In the genomic region with DNA sequence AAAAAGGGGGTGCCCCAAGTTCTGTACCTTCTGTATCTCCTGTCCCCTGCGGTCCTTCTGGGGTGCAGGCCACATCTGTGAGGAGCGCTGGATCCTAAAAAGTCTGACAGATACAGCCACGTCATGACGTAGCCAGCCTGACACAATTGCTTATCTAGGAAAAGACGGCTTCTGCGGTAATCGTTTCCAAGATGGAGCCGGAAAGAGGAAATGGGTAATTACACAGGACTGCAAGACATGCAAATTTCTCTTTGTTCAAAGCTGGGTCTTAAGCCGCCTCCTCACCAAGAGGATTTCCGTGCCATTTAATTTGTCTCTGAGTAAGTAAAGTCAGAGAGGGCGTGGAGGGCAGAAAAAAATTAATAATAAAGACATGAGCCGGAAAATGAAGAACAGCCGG, we compare ENCODE assay signal across 12 mouse cellular contexts. TPM values are rescaled to one million over a fixed set of nuclear protein-coding genes. Genes with fewer than 3 reads are reported as not detected.
DNase-seq lines count a peak whose midpoint lies in the region; ATAC-seq and TF ChIP-seq lines count a peak whose summit lies in the region.
"Had no signal": no experiment of that assay in that cellular context is flagged by ENCODE, and none has a peak within 500 bp of the region (broad histone marks: within the 10 kb centered on the region; RNA-seq: fewer than 3 reads in every experiment).

No protein-coding gene starts in this region.

- no peak overlapping the region for H3K4me3 ChIP-seq in embryonic facial prominence, embryonic 14.5 days (ENCODE audit: low read depth, low read length)
- no peak overlapping the region for H3K4me3 ChIP-seq in embryonic facial prominence, embryonic 10.5 days
- H3K4me3 ChIP-seq in hindbrain, embryonic 12.5 days, result no peak overlapping the region
- H3K4me3 ChIP-seq: embryonic facial prominence, embryonic 15.5 days; midbrain, embryonic 10.5 days had no signal

- H3K9me3 ChIP-seq in embryonic facial prominence, embryonic 14.5 days (ENCODE audit: control insufficient read depth, low read length), result 0 out of 2 replicates have a peak, but pooled peaks cover 3% of the 10 kb centered on the region
- H3K9me3 ChIP-seq in embryonic facial prominence, embryonic 10.5 days, result no peaks in the 10 kb centered on the region
- H3K9me3 ChIP-seq in hindbrain, embryonic 12.5 days (replicated peaks), result no peaks in the 10 kb centered on the region
- H3K9me3 ChIP-seq: embryonic facial prominence, embryonic 15.5 days; midbrain, embryonic 10.5 days had no signal

- no peak for TF ChIP-seq POLR2A in brain, embryonic 14.5 days (IDR thresholded peaks at IDR 0.05; ENCODE audit: borderline replicate concordance, extremely low read depth, insufficient read depth, insufficient read length, poor library complexity, severe bottlenecking)

- H3K4me2 ChIP-seq in embryonic facial prominence, embryonic 14.5 days (ENCODE audit: low read depth, low read length), result no peak overlapping the region
- H3K4me2 ChIP-seq in hindbrain, embryonic 12.5 days (replicated peaks), result no peak overlapping the region
- H3K4me2 ChIP-seq: embryonic facial prominence, embryonic 15.5 days had no signal

- no peaks in the 10 kb centered on the region for H3K27me3 ChIP-seq in embryonic facial prominence, embryonic 14.5 days (replicated peaks; ENCODE audit: control insufficient read depth, insufficient read depth, low read length)
- no peaks in the 10 kb centered on the region for H3K27me3 ChIP-seq in embryonic facial prominence, embryonic 10.5 days (replicated peaks; ENCODE audit: low read depth, poor library complexity, severe bottlenecking)
- no peaks in the 10 kb centered on the region for H3K27me3 ChIP-seq in hindbrain, embryonic 12.5 days
- H3K27me3 ChIP-seq: embryonic facial prominence, embryonic 15.5 days had no signal

- no peaks in the 10 kb centered on the region for H3K36me3 ChIP-seq in embryonic facial prominence, embryonic 14.5 days (ENCODE audit: control insufficient read depth, insufficient read depth, low read length)
- H3K36me3 ChIP-seq in embryonic facial prominence, embryonic 10.5 days (replicated peaks), result no peaks in the 10 kb centered on the region
- H3K36me3 ChIP-seq in hindbrain, embryonic 12.5 days, result no peaks in the 10 kb centered on the region
- H3K36me3 ChIP-seq: embryonic facial prominence, embryonic 15.5 days; midbrain, embryonic 10.5 days had no signal

- H3K4me1 ChIP-seq in embryonic facial prominence, embryonic 14.5 days (ENCODE audit: control insufficient read depth, insufficient read depth, low read length), result no peaks in the 10 kb centered on the region
- 0 out of 2 replicates have a peak, but pooled peaks cover 4% of the 10 kb centered on the region for H3K4me1 ChIP-seq in embryonic facial prominence, embryonic 10.5 days
- no peaks in the 10 kb centered on the region for H3K4me1 ChIP-seq in hindbrain, embryonic 12.5 days
- H3K4me1 ChIP-seq: embryonic facial prominence, embryonic 15.5 days had no signal

- ATAC-seq in embryonic facial prominence, embryonic 14.5 days (ENCODE audit: low read depth), result no peak
- no peak for ATAC-seq in hindbrain, embryonic 12.5 days (ENCODE audit: low FRiP score)

- DNase-seq in embryonic facial prominence, embryonic 14.5 days (ENCODE audit: low spot score), result peak; percentile 35
- DNase-seq in embryonic facial prominence, embryonic 10.5 days (ENCODE audit: low spot score), result no peak
- peak; percentile 81 for DNase-seq in CD4-positive helper T cell, adult 2 months (ENCODE audit: low read depth, low spot score)
- peak; percentile 42 for DNase-seq in brain, embryonic 14.5 days (ENCODE audit: low read depth)
- peak; percentile 46 for DNase-seq in lung, postnatal 10 days
- DNase-seq in cerebellum, postnatal 4 days (ENCODE audit: low spot score in 2 of 2), result no peak
- no peak for DNase-seq in ovary, adult 18-20 months (ENCODE audit: low spot score)
- DNase-seq: cerebellum, adult 11 months had no signal

- H3K9ac ChIP-seq in embryonic facial prominence, embryonic 14.5 days (ENCODE audit: low read depth, low read length), result no peak overlapping the region
- H3K9ac ChIP-seq in hindbrain, embryonic 12.5 days, result no peak overlapping the region
- H3K9ac ChIP-seq: embryonic facial prominence, embryonic 15.5 days had no signal

- no peak overlapping the region for H3K27ac ChIP-seq in embryonic facial prominence, embryonic 14.5 days (replicated peaks; ENCODE audit: low read depth, low read length)
- no peak overlapping the region for H3K27ac ChIP-seq in embryonic facial prominence, embryonic 10.5 days (replicated peaks)
- no peak overlapping the region for H3K27ac ChIP-seq in hindbrain, embryonic 12.5 days
- H3K27ac ChIP-seq: embryonic facial prominence, embryonic 15.5 days; kidney, postnatal 0 days; midbrain, embryonic 10.5 days had no signal

- 58% methylated on average over 13 of the region's 13 CpGs for WGBS in embryonic facial prominence, embryonic 14.5 days
- whole genome bisulfite sequencing in embryonic facial prominence, embryonic 10.5 days, result 71% methylated on average over 13 of the region's 13 CpGs
- WGBS in hindbrain, embryonic 12.5 days, result 86% methylated on average over 13 of the region's 13 CpGs

- TF ChIP-seq CTCF in brain, embryonic 14.5 days (IDR thresholded peaks at IDR 0.05; ENCODE audit: borderline replicate concordance, extremely low read depth, insufficient read depth, insufficient read length), result no peak

RNA-seq across cellular contexts. Expression of gene Gtf3a, which starts 51.5 kb away (rescaled TPM):
- 86.0 and 95.2 TPM in 2 replicates for polyA plus RNA-seq in embryonic facial prominence, embryonic 14.5 days (2014; fragmentation: Nextera tagmentation; extraction: Ambion mirVana)
- 138 and 145 TPM in 2 replicates for polyA plus RNA-seq in embryonic facial prominence, embryonic 10.5 days (2016; fragmentation: Nextera tagmentation; extraction: Ambion mirVana)
- polyA plus RNA-seq in brain, embryonic 14.5 days (2012; rRNA removed), result 79.6 and 88.5 TPM in 2 replicates
- 89.1 and 97.1 TPM in 2 replicates for polyA plus RNA-seq in hindbrain, embryonic 12.5 days (2016; fragmentation: Nextera tagmentation; extraction: Ambion mirVana)

RNA-seq across cellular contexts. Expression of gene Rasl11a, which starts 52.1 kb away (rescaled TPM):
- 8.5 and 9.5 TPM in 2 replicates for polyA plus RNA-seq in embryonic facial prominence, embryonic 14.5 days (2014; fragmentation: Nextera tagmentation; extraction: Ambion mirVana)
- polyA plus RNA-seq in embryonic facial prominence, embryonic 10.5 days (2016; fragmentation: Nextera tagmentation; extraction: Ambion mirVana), result 33.3 and 34.6 TPM in 2 replicates
- 5.5 and 6.5 TPM in 2 replicates for polyA plus RNA-seq in brain, embryonic 14.5 days (2012; rRNA removed)
- 11.0 and 13.4 TPM in 2 replicates for polyA plus RNA-seq in hindbrain, embryonic 12.5 days (2016; fragmentation: Nextera tagmentation; extraction: Ambion mirVana)

Comparison
In these comparisons a context has a peak if more than half of its experiments do, and no peak if none do; other contexts are left out.
1. DNase-seq: peak in embryonic facial prominence, embryonic 14.5 days (single experiment), CD4-positive helper T cell, adult 2 months (single experiment), brain, embryonic 14.5 days (single experiment) and lung, postnatal 10 days (single experiment); none in embryonic facial prominence, embryonic 10.5 days (single experiment), cerebellum, postnatal 4 days (0 of 2) and ovary, adult 18-20 months (single experiment).